Mouse (Mus musculus) CH12.LX (cell line): Measurements from ENCODE around the gene Cct7. TPM values are rescaled to one million over a fixed set of nuclear protein-coding genes. Genes with fewer than 3 reads are reported as not detected.

Experiments
- DNase-seq: peaks from one replicate; pipeline ENCODE4 v3.0.0-alpha.2; 2013; ENCODE audit errors: extremely low read depth
- H3K27ac ChIP-seq: 2 replicates; pipeline ENCODE4 v1.5.1; 2012; ENCODE audit warnings: low read depth, mild to moderate bottlenecking, control low read depth, moderate library complexity; ENCODE audit not compliant: insufficient read depth
- H3K27me3 ChIP-seq: replicated peaks from 2 replicates; pipeline ENCODE3; 2012; ENCODE audit warnings: inconsistent platforms
- H3K36me3 ChIP-seq, 2 experiments: replicated peaks in 1 of 2; 2 replicates each; pipeline versions ENCODE3 to v1.6.1; 2012; ENCODE audit warnings: inconsistent platforms in 1 of 2, low read length in 1 of 2, mild to moderate bottlenecking in 1 of 2, mixed read lengths in 1 of 2, moderate library complexity in 1 of 2; ENCODE audit not compliant: control insufficient read depth in 1 of 2, insufficient read depth in 1 of 2
- H3K4me1 ChIP-seq, 2 experiments: 2 replicates each; pipeline ENCODE4 v1.6.1; 2012; ENCODE audit warnings: inconsistent platforms in 1 of 2, moderate library complexity in 1 of 2; ENCODE audit not compliant: insufficient read depth in 2 of 2, control insufficient read depth in 1 of 2
- H3K4me2 ChIP-seq: 2 replicates; pipeline ENCODE4 v1.6.1; 2012; ENCODE audit warnings: low read depth, mild to moderate bottlenecking, control low read depth; ENCODE audit not compliant: poor library complexity, insufficient read depth, severe bottlenecking
- H3K4me3 ChIP-seq, 3 experiments: fragments of 150-350 bp in 1 of 3; sonication (generic) in 1 of 3; replicated peaks in 1 of 3; 2 replicates each; pipeline versions ENCODE3 to v1.5.1; 2011 to 2012; ENCODE audit warnings: low read depth in 2 of 3, low read length in 2 of 3, mild to moderate bottlenecking in 2 of 3, moderate library complexity in 2 of 3, control low read depth in 1 of 3, improper control_type of control experiment in 1 of 3, inconsistent platforms in 1 of 3, mixed read lengths in 1 of 3; ENCODE audit not compliant: poor library complexity in 1 of 3
- H3K79me2 ChIP-seq: replicated peaks from 2 replicates; pipeline ENCODE4 v1.6.1; 2012; ENCODE audit warnings: mild to moderate bottlenecking, moderate library complexity; ENCODE audit not compliant: control insufficient read depth, poor library complexity, insufficient read depth, severe bottlenecking; ENCODE audit errors: extremely low read depth
- H3K9ac ChIP-seq: 2 replicates; pipeline ENCODE4 v1.6.1; 2012; ENCODE audit warnings: low read depth, mild to moderate bottlenecking, control low read depth, moderate library complexity; ENCODE audit not compliant: insufficient read depth
- H3K9me3 ChIP-seq: replicated peaks from 2 replicates; pipeline ENCODE3; 2012; ENCODE audit warnings: low read length, inconsistent platforms, mixed read lengths
- CHD1 ChIP-seq: IDR thresholded peaks from 2 replicates; pipeline ENCODE4 v1.6.1; 2012; ENCODE audit warnings: low read depth, low read length, improper control_type of control experiment, inconsistent platforms
- CHD2 ChIP-seq: IDR thresholded peaks from 2 replicates; pipeline ENCODE4 v1.6.1; 2011; ENCODE audit warnings: low read length, improper control_type of control experiment
- CTCF ChIP-seq, 2 experiments: IDR thresholded peaks in 1 of 2; conservative IDR thresholded peaks in 1 of 2; 2 replicates each; pipeline ENCODE4 v1.5.1; 2011 to 2012; ENCODE audit warnings: low read depth in 2 of 2, low read length in 2 of 2, improper control_type of control experiment in 1 of 2, inconsistent platforms in 1 of 2, mild to moderate bottlenecking in 1 of 2, moderate library complexity in 1 of 2
- E2F4 ChIP-seq: IDR thresholded peaks from 2 replicates; pipeline ENCODE4 v1.6.1; 2011; ENCODE audit warnings: low read depth, low read length, improper control_type of control experiment; ENCODE audit not compliant: insufficient replicate concordance
- ELF1 ChIP-seq: IDR thresholded peaks from 2 replicates; pipeline ENCODE4 v1.6.1; 2014; ENCODE audit warnings: low read depth, mild to moderate bottlenecking, inconsistent platforms, low read length, improper control_type of control experiment
- EP300 ChIP-seq: IDR thresholded peaks from 2 replicates; pipeline ENCODE4 v1.6.1; 2011; ENCODE audit warnings: low read length, improper control_type of control experiment
- ETS1 ChIP-seq: conservative IDR thresholded peaks from 2 replicates; pipeline ENCODE4 v1.6.1; 2012; ENCODE audit warnings: low read depth, mild to moderate bottlenecking, inconsistent platforms, low read length, improper control_type of control experiment, moderate library complexity
- GABPA ChIP-seq: IDR thresholded peaks from 2 replicates; pipeline ENCODE4 v1.6.1; 2012; ENCODE audit warnings: low read depth, low read length, improper control_type of control experiment, inconsistent platforms; ENCODE audit not compliant: insufficient replicate concordance
- HCFC1 ChIP-seq: IDR thresholded peaks from 2 replicates; pipeline ENCODE4 v1.6.1; 2012; ENCODE audit warnings: low read depth, mild to moderate bottlenecking, inconsistent platforms, low read length, improper control_type of control experiment
- IRF4 ChIP-seq: IDR thresholded peaks from 2 replicates; pipeline ENCODE4 v1.6.1; 2014; ENCODE audit warnings: low read depth, mild to moderate bottlenecking, inconsistent platforms, low read length, improper control_type of control experiment
- JUND ChIP-seq: conservative IDR thresholded peaks from 2 replicates; pipeline ENCODE4 v1.6.1; 2011; ENCODE audit warnings: low read depth, low read length, improper control_type of control experiment
- KAT2A ChIP-seq: IDR thresholded peaks from 2 replicates; pipeline ENCODE4 v1.6.1; 2012; ENCODE audit warnings: low read length, improper control_type of control experiment, inconsistent platforms; ENCODE audit not compliant: insufficient replicate concordance
- MAFK ChIP-seq: IDR thresholded peaks from 2 replicates; pipeline ENCODE4 v1.6.1; 2011; ENCODE audit warnings: low read length, improper control_type of control experiment; ENCODE audit not compliant: insufficient replicate concordance
- MAX ChIP-seq: IDR thresholded peaks from 2 replicates; pipeline ENCODE4 v1.6.1; 2011; ENCODE audit warnings: low read length, improper control_type of control experiment
- MAZ ChIP-seq: IDR thresholded peaks from 2 replicates; pipeline ENCODE4 v1.6.1; 2012; ENCODE audit warnings: low read depth, mild to moderate bottlenecking, inconsistent platforms, low read length, improper control_type of control experiment, moderate library complexity
- MEF2A ChIP-seq: IDR thresholded peaks from 2 replicates; pipeline ENCODE4 v1.6.1; 2014; ENCODE audit warnings: low read depth, mild to moderate bottlenecking, inconsistent platforms, low read length, improper control_type of control experiment, borderline replicate concordance
- MXI1 ChIP-seq: IDR thresholded peaks from 2 replicates; pipeline ENCODE4 v1.6.1; 2011; ENCODE audit warnings: mild to moderate bottlenecking, low read depth, low read length, improper control_type of control experiment
- NELFE ChIP-seq: IDR thresholded peaks from 2 replicates; pipeline ENCODE4 v1.6.1; 2011; ENCODE audit warnings: low read depth, low read length, improper control_type of control experiment
- NRF1 ChIP-seq: IDR thresholded peaks from 2 replicates; pipeline ENCODE4 v1.6.1; 2014; ENCODE audit warnings: low read depth, mild to moderate bottlenecking, inconsistent platforms, low read length, improper control_type of control experiment, moderate library complexity
- POLR2A ChIP-seq: IDR thresholded peaks from 2 replicates; pipeline ENCODE4 v1.6.1; 2011; ENCODE audit warnings: low read depth, mild to moderate bottlenecking, improper control_type of control experiment, low read length
- POLR2AphosphoS2 ChIP-seq: IDR thresholded peaks from 2 replicates; pipeline ENCODE4 v1.6.1; 2011; ENCODE audit warnings: low read depth, low read length, improper control_type of control experiment
- RCOR1 ChIP-seq: conservative IDR thresholded peaks from 2 replicates; pipeline ENCODE4 v1.6.1; 2012; ENCODE audit warnings: low read depth, mild to moderate bottlenecking, inconsistent platforms, low read length, improper control_type of control experiment
- SIN3A ChIP-seq: IDR thresholded peaks from 2 replicates; pipeline ENCODE4 v1.6.1; 2012; ENCODE audit warnings: low read length, improper control_type of control experiment, inconsistent platforms
- SMC3 ChIP-seq: IDR thresholded peaks from 2 replicates; pipeline ENCODE4 v1.6.1; 2011; ENCODE audit warnings: low read depth, low read length, improper control_type of control experiment
- TBP ChIP-seq: conservative IDR thresholded peaks from 2 replicates; pipeline ENCODE4 v1.6.1; 2011; ENCODE audit warnings: low read depth, low read length, improper control_type of control experiment
- TCF12 ChIP-seq: IDR thresholded peaks from 2 replicates; pipeline ENCODE4 v1.6.1; 2014; ENCODE audit warnings: low read depth, mild to moderate bottlenecking, inconsistent platforms, low read length, improper control_type of control experiment
- UBTF ChIP-seq: IDR thresholded peaks from 2 replicates; pipeline ENCODE4 v1.6.1; 2012; ENCODE audit warnings: low read depth, mild to moderate bottlenecking, inconsistent platforms, low read length, improper control_type of control experiment, moderate library complexity
- USF1 ChIP-seq: IDR thresholded peaks from 2 replicates; pipeline ENCODE4 v1.6.1; 2014; ENCODE audit warnings: low read depth, mild to moderate bottlenecking, inconsistent platforms, low read length, improper control_type of control experiment
- USF2 ChIP-seq: conservative IDR thresholded peaks from 2 replicates; pipeline ENCODE4 v1.6.1; 2011; ENCODE audit warnings: low read depth, low read length, improper control_type of control experiment
- ZC3H11A ChIP-seq: IDR thresholded peaks from 2 replicates; pipeline ENCODE4 v1.6.1; 2012; ENCODE audit warnings: low read depth, mild to moderate bottlenecking, inconsistent platforms, low read length, improper control_type of control experiment
- ZNF384 ChIP-seq: IDR thresholded peaks from 2 replicates; pipeline ENCODE4 v1.6.1; 2012; ENCODE audit warnings: low read depth, low read length, improper control_type of control experiment, inconsistent platforms
- dilution Hi-C: fragments of 300-500 bp; cut with MboI; formaldehyde crosslinking; loops from 2 replicates; pipeline ENCODE4 v1.14.3; 2020; ENCODE audit warnings: low sequenced_read_pairs; ENCODE audit not compliant: extremely low pct_unique_long_range_greater_than_20kb, extremely low pct_ligation_motif_present
- in situ Hi-C: fragments of 300-500 bp; cut with MboI; formaldehyde crosslinking; loops from 3 replicates; pipeline ENCODE4 v1.14.3; 2019; ENCODE audit warnings: low sequenced_read_pairs, low pct_ligation_motif_present, low pct_unique_long_range_greater_than_20kb, mixed read lengths
- polyA plus RNA-seq: library from polyadenylated mRNA; unstranded; fragments of >175 nt; gene quantifications from 2 replicates; pipeline ENCODE4 v1.2.1, GENCODE M21; 2012; ENCODE audit warnings: low read depth; ENCODE audit not compliant: insufficient read length
- total RNA-seq, 2 experiments: library from RNA; depleted of rRNA; stranded (reverse); fragments of 300-350 nt in 1 of 2; fragments of >200 nt in 1 of 2; gene quantifications; 2 replicates each; pipeline ENCODE4 v1.2.3; 2012 to 2014

Gene Cct7
- total and polyA plus RNA-seq, 3 experiments, result 483 to 505 (median 484) TPM

- H3K4me2 ChIP-seq, result no peak overlapping the region
- in situ Hi-C loops, result no loop called here
- 0 out of 4 replicates have a peak, but pooled peaks cover 0 to 2% of the 10 kb centered on the region in 2 experiments for H3K4me1 ChIP-seq
- no peak overlapping the region for H3K9ac ChIP-seq
- dilution Hi-C loops, result no loop called here
- no peaks in the 10 kb centered on the region for H3K9me3 ChIP-seq
- H3K27me3 ChIP-seq, result peaks cover 81% of the 10 kb centered on the region
- no peak for DNase-seq
- H3K36me3 ChIP-seq, result no peaks in the 10 kb centered on the region
- no peak overlapping the region for H3K27ac ChIP-seq
- H3K79me2 ChIP-seq, result no peaks in the 10 kb centered on the region
- TF ChIP-seq MAFK (no peak), USF1 (no peak), SIN3A (no peak), CHD2 (no peak), JUND (no peak), USF2 (no peak), MAZ (no peak), ZC3H11A (no peak), TBP (no peak), KAT2A (no peak), MXI1 (no peak), TCF12 (no peak), ZNF384 (no peak), HCFC1 (no peak)
- H3K4me3 ChIP-seq, result no peak overlapping the region
These were observed 42.3 kb upstream of the Cct7 start for GRCm38 (mm10) chr6:85409003-85409402.

GRCm38 (mm10) chr6:85410771-85411273 is 40.5 kb upstream of the Cct7 start:
- H3K27me3 ChIP-seq, result peaks cover 81% of the 10 kb centered on the region
- H3K9ac ChIP-seq, result no peak overlapping the region
- dilution Hi-C loops (no loop called here), in situ Hi-C loops (loop anchor here (5.0 kb wide), 1 partner anchor 249 kb away; no protein-coding TSS in a partner anchor)
- no peak overlapping the region for H3K27ac ChIP-seq
- H3K4me3 ChIP-seq, result no peak overlapping the region
- H3K4me1 ChIP-seq, result 0 out of 4 replicates have a peak, but pooled peaks cover 0 to 2% of the 10 kb centered on the region in 2 experiments
- no peaks in the 10 kb centered on the region for H3K36me3 ChIP-seq
- no peaks in the 10 kb centered on the region for H3K79me2 ChIP-seq
- peak; percentile 51 for DNase-seq
- no peak overlapping the region for H3K4me2 ChIP-seq
- H3K9me3 ChIP-seq, result no peaks in the 10 kb centered on the region
- TF ChIP-seq KAT2A (no peak), CTCF (conservative IDR thresholded peaks at IDR 0.05 in 1 of 2, IDR thresholded peaks at IDR 0.05 in 1 of 2; ENCODE audit: low read depth in 2 of 2, low read length in 2 of 2) (peak in 1 of 2 experiments; percentile 86; a peak in 2 of 4 replicates), NELFE (no peak), MAZ (no peak), SMC3 (peak; percentile 59), ZNF384 (no peak), GABPA (no peak), ELF1 (peak; percentile 42; the same call in 1 of the 2 replicates), USF2 (no peak), USF1 (no peak), POLR2AphosphoS2 (no peak), MAX (no peak), IRF4 (peak; percentile 39; the same call in 1 of the 2 replicates), NRF1 (no peak), ETS1 (no peak), SIN3A (peak; percentile 22; the same call in 1 of the 2 replicates), UBTF (no peak), EP300 (no peak), MEF2A (no peak), MXI1 (no peak), RCOR1 (no peak), CHD2 (0 out of 2 replicates have a peak, but pooled peaks have one; percentile 25), HCFC1 (peak; percentile 34), POLR2A (no peak), CHD1 (no peak), E2F4 (0 out of 2 replicates have a peak, but pooled peaks have one; percentile 27), TCF12 (no peak), ZC3H11A (no peak)
